Mouse (Mus musculus): ENCODE data around the gene Polr2i.
A peak's percentile ranks its signal among the peaks of the same experiment; 100 is the strongest.

Gene Polr2i

GRCm38 (mm10) chr7:30265531-30265930, 33.8 kb downstream of the Polr2i start:
- DNase-seq (ENCODE audit: low spot score in 2 of 2) = no peak

GRCm38 (mm10) chr7:30265935-30266334, 34.2 kb downstream of the Polr2i start:
- no peak for DNase-seq (ENCODE audit: low spot score in 2 of 2)

GRCm38 (mm10) chr7:30266780-30267179, 35.0 kb downstream of the Polr2i start:
- DNase-seq (ENCODE audit: low spot score in 2 of 2) = no peak

GRCm38 (mm10) chr7:30269641-30270040, 37.9 kb downstream of the Polr2i start:
- DNase-seq (ENCODE audit: low spot score in 2 of 2) = no peak

- DNase-seq (ENCODE audit: low spot score in 2 of 2) = no peak
Observed at GRCm38 (mm10) chr7:30274383-30274782, 42.6 kb downstream of the Polr2i start.

GRCm38 (mm10) chr7:30278911-30279310, 47.2 kb downstream of the Polr2i start:
- DNase-seq (ENCODE audit: low spot score in 2 of 2) = no peak

GRCm38 (mm10) chr7:30279536-30279935, 47.8 kb downstream of the Polr2i start:
- no peak for DNase-seq (ENCODE audit: low spot score in 2 of 2)

GRCm38 (mm10) chr7:30279951-30280669, 48.4 kb downstream of the Polr2i start, which contains the start of the genes Thap8 and Wdr62:
Gene Thap8, plus strand, starts transcription at chr7:30280094.
Gene Wdr62, minus strand, starts transcription at chr7:30280419.
- peak; percentile 93 to 95 for DNase-seq (ENCODE audit: low spot score in 2 of 2)

- DNase-seq (ENCODE audit: low spot score in 2 of 2) = peak; percentile 75 to 85
Observed at GRCm38 (mm10) chr7:30280670-30281138, 49.0 kb downstream of the Polr2i start.

- DNase-seq (ENCODE audit: low spot score in 2 of 2) = no peak
Observed at GRCm38 (mm10) chr7:30281522-30281921, 49.8 kb downstream of the Polr2i start.

GRCm38 (mm10) chr7:30282740-30283139, 51.0 kb downstream of the Polr2i start:
- no peak for DNase-seq (ENCODE audit: low spot score in 2 of 2)
